Mouse (Mus musculus) intestine, embryonic 14.5 days (tissue): ENCODE data around the gene Pex6. TPM values are rescaled to one million over a fixed set of nuclear protein-coding genes. Genes with fewer than 3 reads are reported as not detected.

Experiments used
- ATAC-seq: fragments of 200-750 bp; cut with Nextera tagmentation; replicated peaks from 2 replicates; pipeline ENCODE4 v1.8.0; 2017; ENCODE audit warnings: low read depth, moderate number of reproducible peaks, moderate TSS enrichment, moderate library complexity; ENCODE audit not compliant: low FRiP score, low TSS enrichment
- DNase-seq: peaks from one replicate; pipeline ENCODE4 v3.0.0-alpha.2; 2018; ENCODE audit warnings: low spot score
- H3K27ac ChIP-seq: fragments of 300-500 bp; sonication (generic); 2 replicates; pipeline ENCODE4 v1.5.1; 2014; ENCODE audit warnings: low read depth, mild to moderate bottlenecking, control low read depth
- H3K27me3 ChIP-seq: fragments of 300-500 bp; sonication (generic); replicated peaks from 2 replicates; pipeline ENCODE4 v1.6.1; 2014; ENCODE audit warnings: low read length, control low read depth; ENCODE audit not compliant: control insufficient read depth, insufficient read depth
- H3K36me3 ChIP-seq: fragments of 300-500 bp; sonication (generic); 2 replicates; pipeline ENCODE4 v1.6.1; 2014; ENCODE audit warnings: low read length, control low read depth; ENCODE audit not compliant: control insufficient read depth, insufficient read depth
- H3K4me1 ChIP-seq: fragments of 300-500 bp; sonication (generic); replicated peaks from 2 replicates; pipeline ENCODE4 v1.6.1; 2014; ENCODE audit warnings: low read length, control low read depth, mixed read lengths; ENCODE audit not compliant: control insufficient read depth, insufficient read depth
- H3K4me2 ChIP-seq: fragments of 300-500 bp; sonication (generic); 2 replicates; pipeline ENCODE4 v1.6.1; 2014; ENCODE audit warnings: low read length
- H3K4me3 ChIP-seq: fragments of 300-500 bp; sonication (generic); 2 replicates; pipeline ENCODE4 v1.5.1; 2014; ENCODE audit warnings: low read depth, low read length, control low read depth, mixed read lengths
- H3K9ac ChIP-seq: fragments of 300-500 bp; sonication (generic); 2 replicates; pipeline ENCODE4 v1.6.1; 2014; ENCODE audit warnings: mild to moderate bottlenecking, low read length
- H3K9me3 ChIP-seq: fragments of 300-500 bp; sonication (generic); 2 replicates; pipeline ENCODE4 v1.6.1; 2016; ENCODE audit warnings: low read length, control low read depth; ENCODE audit not compliant: control insufficient read depth
- WGBS: fragments of 180-500 bp; shearing (Covaris S2); extraction: QIAGEN DNeasy Blood & Tissue Kit; methylation state at CpG from one replicate; pipeline ENCODE4 v1.1.7; 2014; 5-methylcytosine and 5-hydroxymethylcytosine counted together
- polyA plus RNA-seq: library from polyadenylated mRNA; unstranded; fragments of >200 nt; fragmentation: Nextera tagmentation; extraction: Ambion mirVana; gene quantifications from 2 replicates; pipeline ENCODE4 v1.2.1, GENCODE M21; 2014

Gene Pex6
- polyA plus RNA-seq, 1 experiment from 2014 or later, result 20.8 TPM

DNA sequence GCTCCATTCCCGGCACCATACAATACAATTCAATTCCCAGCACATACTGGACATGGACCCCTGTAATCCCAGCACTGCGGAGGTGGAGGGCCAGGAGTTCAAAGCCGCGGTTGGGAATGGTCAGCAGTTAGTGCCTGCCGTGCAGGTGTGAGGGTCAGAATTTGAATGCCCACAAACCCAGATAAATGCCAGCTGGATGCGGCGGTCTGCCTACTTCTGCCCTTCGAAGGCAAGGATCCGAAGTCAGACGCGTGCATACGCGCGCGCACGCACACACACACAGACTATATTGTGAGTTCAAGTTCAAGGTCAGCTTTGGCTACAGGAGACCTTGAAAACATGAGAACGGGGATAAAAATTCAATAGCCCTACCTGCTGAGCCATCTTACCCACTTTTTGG is 60.4 kb downstream of the Pex6 start:
- Histone ChIP-seq H3K4me3 (peak overlapping the region; percentile 96), H3K27ac (peak overlapping the region; percentile 60; the same call in 1 of the 2 replicates), H3K9ac (peak overlapping the region; percentile 78; the same call in 1 of the 2 replicates), H3K27me3 (no peaks in the 10 kb centered on the region), H3K4me1 (peaks cover 15% of the 10 kb centered on the region), H3K9me3 (no peaks in the 10 kb centered on the region), H3K36me3 (peaks cover 25% of the 10 kb centered on the region), H3K4me2 (peak overlapping the region; percentile 73)
- DNase-seq (no peak), ATAC-seq (no peak)
- 65% methylated on average over 17 of the region's 17 CpGs for WGBS

DNA sequence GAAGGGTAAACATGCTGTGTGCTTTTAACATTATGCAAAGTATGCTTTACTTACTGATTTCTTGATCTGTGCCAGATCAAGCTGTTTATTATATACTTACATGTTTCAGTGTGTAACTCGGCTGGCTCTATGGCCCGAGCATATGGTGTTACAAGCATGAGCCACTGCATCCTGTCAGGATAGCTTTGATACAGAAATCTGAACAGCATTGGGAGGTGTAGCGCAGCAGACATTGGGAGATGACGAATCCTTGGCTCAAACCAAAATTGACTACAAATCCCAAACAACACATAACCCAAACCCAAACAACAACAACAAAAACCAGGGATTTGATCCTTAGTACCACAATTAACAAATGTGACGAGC is 60.8 kb downstream of the Pex6 start:
- no peak for DNase-seq
- H3K36me3 ChIP-seq, result peaks cover 29% of the 10 kb centered on the region
- WGBS, result 5% methylated on average over 5 of the region's 5 CpGs
- peak overlapping the region; percentile 78 for H3K9ac ChIP-seq
- H3K4me3 ChIP-seq, result peak overlapping the region; percentile 96
- peak overlapping the region; percentile 73 for H3K4me2 ChIP-seq
- no peaks in the 10 kb centered on the region for H3K9me3 ChIP-seq
- H3K27me3 ChIP-seq, result no peaks in the 10 kb centered on the region
- peak; percentile 18; the same call in 1 of the 2 replicates for ATAC-seq
- peak overlapping the region; percentile 60 for H3K27ac ChIP-seq
- H3K4me1 ChIP-seq, result peaks cover 15% of the 10 kb centered on the region

DNA sequence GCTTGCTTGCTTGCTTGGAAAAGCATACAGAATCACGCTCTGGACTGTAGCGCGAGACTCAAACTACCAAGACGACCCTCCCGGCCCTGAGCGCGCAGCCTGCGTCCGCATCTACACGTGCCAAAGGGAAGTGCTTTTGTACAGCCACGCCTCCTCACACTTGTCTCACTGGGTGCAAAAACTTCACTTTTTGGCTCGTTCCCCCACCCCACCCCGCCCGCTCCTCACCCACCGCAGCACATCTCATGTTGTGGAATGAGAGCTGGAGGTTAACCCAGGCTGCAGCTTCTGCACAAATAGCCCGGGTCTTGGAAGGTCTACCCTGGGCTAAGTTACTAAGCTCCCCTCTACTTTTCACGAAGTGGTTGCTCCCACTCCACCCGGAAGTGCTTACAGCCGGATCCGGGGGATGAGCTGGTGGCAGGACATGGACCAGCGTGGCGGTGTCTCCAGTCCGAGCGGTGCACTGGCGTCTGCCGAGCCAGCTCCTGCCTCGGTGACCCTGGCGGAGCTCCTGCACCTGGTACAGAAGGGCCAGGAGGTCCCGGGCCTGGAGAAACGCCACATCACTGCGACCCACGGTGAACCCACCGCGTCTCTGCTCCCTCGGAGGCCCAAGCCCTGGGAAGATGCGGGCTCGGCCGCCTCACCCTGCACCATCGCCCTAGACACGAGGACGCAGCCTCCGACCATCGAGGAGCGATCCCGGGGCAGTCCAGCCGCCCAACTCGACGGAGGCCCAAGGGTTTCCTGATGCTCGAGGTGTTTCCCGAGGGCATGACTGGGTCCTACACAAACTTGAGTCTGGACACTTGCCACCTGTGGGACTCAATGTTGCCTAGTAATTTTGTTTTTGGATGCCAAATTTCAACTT is 61.4 kb downstream of the Pex6 start, which contains the start of gene 2310039H08Rik:
Gene 2310039H08Rik (plus strand): TSS at position 232 of the 874 bp plus-strand sequence.
- DNase-seq, result peak; percentile 93
- ATAC-seq, result peak; percentile 86
- H3K27ac ChIP-seq, result peak within 1 kb of the TSS; percentile 84

DNA sequence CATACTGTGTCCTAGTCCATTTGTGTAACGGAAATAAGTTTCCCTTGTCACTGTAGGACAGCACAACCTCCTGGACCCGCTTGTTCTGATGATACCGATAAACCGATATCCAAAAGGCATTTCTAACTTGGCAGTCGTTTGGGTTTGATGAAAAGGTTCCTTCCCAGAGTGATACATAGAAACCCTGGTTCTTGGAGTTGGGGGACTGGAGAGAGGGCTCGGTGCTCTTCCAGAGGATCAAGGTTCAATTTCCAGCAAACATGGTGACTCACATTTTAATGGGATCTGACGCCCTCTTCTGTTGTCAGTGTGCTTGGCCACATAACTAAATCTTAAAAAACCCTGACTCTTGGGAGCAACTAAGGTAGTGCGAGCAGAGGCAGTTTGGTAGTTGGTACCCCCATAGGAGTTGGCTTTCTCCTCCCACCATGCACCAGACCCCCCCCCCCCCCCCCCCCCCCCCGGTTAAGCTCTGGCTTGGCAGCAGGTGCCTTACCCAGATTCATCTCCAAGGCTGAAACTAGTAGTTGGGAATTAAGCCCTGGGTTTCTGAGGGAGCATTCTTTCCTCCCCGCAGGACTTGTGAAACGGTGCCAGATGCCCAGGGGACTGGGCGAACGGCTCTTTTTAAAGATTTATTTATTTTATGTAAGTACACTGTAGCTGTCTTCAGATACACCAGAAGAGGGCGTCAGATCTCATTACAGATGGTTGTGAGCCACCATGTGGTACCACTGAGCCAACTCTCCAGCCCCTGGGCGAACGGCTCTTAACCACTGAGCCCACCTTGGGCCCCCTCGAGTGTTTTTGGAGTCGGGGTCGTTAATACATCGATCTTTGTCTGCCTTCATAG is 62.2 kb downstream of the Pex6 start:
- 9% methylated on average over 19 of the region's 20 CpGs for WGBS
- H3K9ac ChIP-seq, result peak overlapping the region; percentile 78
- peak; percentile 64 for DNase-seq
- H3K9me3 ChIP-seq, result no peaks in the 10 kb centered on the region
- H3K4me2 ChIP-seq, result peak overlapping the region; percentile 73
- H3K27ac ChIP-seq, result peak overlapping the region; percentile 84
- no peaks in the 10 kb centered on the region for H3K27me3 ChIP-seq
- peak; percentile 15; the same call in 1 of the 2 replicates for ATAC-seq
- peaks cover 15% of the 10 kb centered on the region for H3K4me1 ChIP-seq
- H3K36me3 ChIP-seq, result peaks cover 44% of the 10 kb centered on the region
- H3K4me3 ChIP-seq, result peak overlapping the region; percentile 96

More for the DNA sequence above, 61.4 kb downstream of the Pex6 start, which contains the start of gene 2310039H08Rik:
- Histone ChIP-seq H3K27me3 (no peaks in the 10 kb centered on the region), H3K4me2 (peak within 1 kb of the TSS; percentile 73), H3K4me1 (peaks cover 15% of the 10 kb centered on the region), H3K9me3 (no peaks in the 10 kb centered on the region), H3K36me3 (peaks cover 35% of the 10 kb centered on the region), H3K9ac (peak within 1 kb of the TSS; percentile 78), H3K4me3 (peak within 1 kb of the TSS; percentile 96)
- under 1% methylated on average over 50 of the region's 50 CpGs for WGBS

DNA sequence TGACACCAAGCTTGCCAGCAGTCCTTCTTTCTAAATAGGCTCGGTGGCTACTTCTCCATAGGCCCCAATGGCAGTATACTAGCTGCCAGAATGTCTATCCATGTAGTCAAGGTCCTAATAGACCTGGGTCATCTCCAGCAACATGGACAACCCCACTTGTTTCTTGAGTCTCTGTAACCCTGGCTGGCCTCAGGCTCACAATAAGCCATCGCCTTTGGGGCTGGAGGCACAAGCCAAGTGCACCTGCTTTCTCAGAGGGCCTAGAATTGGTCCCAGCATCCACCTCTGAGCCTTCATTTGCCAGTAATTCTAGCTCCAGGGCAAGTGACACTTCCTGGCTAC is 62.8 kb downstream of the Pex6 start:
- Histone ChIP-seq H3K4me3 (no peak overlapping the region), H3K9ac (no peak overlapping the region), H3K36me3 (peaks cover 50% of the 10 kb centered on the region), H3K27me3 (no peaks in the 10 kb centered on the region), H3K4me2 (peak overlapping the region; percentile 73), H3K9me3 (no peaks in the 10 kb centered on the region), H3K4me1 (peaks cover 15% of the 10 kb centered on the region), H3K27ac (no peak overlapping the region)
- no peak for ATAC-seq
- no peak for DNase-seq
- 29% methylated on average over 2 of the region's 2 CpGs for WGBS

DNA sequence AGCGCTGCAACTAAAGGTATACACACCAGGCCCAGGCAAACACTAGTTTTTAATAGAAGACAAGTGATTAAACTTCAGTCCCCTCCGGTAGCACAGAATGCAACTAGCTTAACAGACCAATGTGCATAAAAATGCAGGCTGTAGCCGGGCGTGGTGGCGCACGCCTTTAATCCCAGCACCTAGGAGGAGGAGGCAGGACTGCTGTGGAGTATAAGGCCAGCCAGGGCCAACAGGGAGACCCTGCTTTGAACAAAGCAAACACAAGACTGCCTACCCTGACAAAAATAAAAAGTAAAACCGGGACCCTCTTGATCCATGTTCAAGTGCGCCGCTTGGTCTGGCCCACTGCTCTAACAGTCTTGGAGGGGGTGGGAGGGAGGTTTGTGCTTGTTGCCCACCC is 63.8 kb downstream of the Pex6 start:
- 94% methylated on average over 9 of the region's 9 CpGs for WGBS
- Histone ChIP-seq H3K4me3 (no peak overlapping the region), H3K4me1 (peaks cover 15% of the 10 kb centered on the region), H3K27me3 (no peaks in the 10 kb centered on the region), H3K9me3 (no peaks in the 10 kb centered on the region), H3K4me2 (no peak overlapping the region), H3K36me3 (peaks cover 60% of the 10 kb centered on the region), H3K9ac (no peak overlapping the region), H3K27ac (no peak overlapping the region)
- DNase-seq (no peak), ATAC-seq (no peak)

Other genes with a start within 250 kb of the Pex6 start
- 0.32 and 0.39 TPM in 2 replicates for gene Ttbk1, start 223.8 kb upstream of the Pex6 start, polyA plus RNA-seq
- 58.4 and 64.4 TPM in 2 replicates for gene Dnph1, start 214.8 kb upstream of the Pex6 start, polyA plus RNA-seq
- 3.8 and 3.9 TPM in 2 replicates for gene Cul9, start 165.1 kb upstream of the Pex6 start, polyA plus RNA-seq
- 11.9 and 12.4 TPM in 2 replicates for gene Srf, start 155.3 kb upstream of the Pex6 start, polyA plus RNA-seq
- 54.0 and 56.6 TPM in 2 replicates for gene Ptk7, start 82.0 kb upstream of the Pex6 start, polyA plus RNA-seq
- 42.1 and 45.7 TPM in 2 replicates for gene Klc4, start 65.4 kb upstream of the Pex6 start, polyA plus RNA-seq
- 134 and 144 TPM in 2 replicates for gene Mrpl2, start 65.2 kb upstream of the Pex6 start, polyA plus RNA-seq
- gene Cul7, start 61.1 kb upstream of the Pex6 start, polyA plus RNA-seq, result 43.4 and 43.7 TPM in 2 replicates
- 49.1 and 57.7 TPM in 2 replicates for gene Rrp36, start 37.1 kb upstream of the Pex6 start, polyA plus RNA-seq
- gene Mea1, start 32.7 kb upstream of the Pex6 start, polyA plus RNA-seq, result 156 and 161 TPM in 2 replicates
- gene Klhdc3, start 30.5 kb upstream of the Pex6 start, polyA plus RNA-seq, result 109 and 110 TPM in 2 replicates
- gene Ppp2r5d, start 6.4 kb upstream of the Pex6 start, polyA plus RNA-seq, result 85.6 and 88.5 TPM in 2 replicates
- gene Gnmt, start 17.7 kb downstream of the Pex6 start, polyA plus RNA-seq, result 0.23 and 1.5 TPM in 2 replicates
- gene Cnpy3, start 40.8 kb downstream of the Pex6 start, polyA plus RNA-seq, result 69.0 and 70.4 TPM in 2 replicates
- gene Ptcra, start 52.2 kb downstream of the Pex6 start, polyA plus RNA-seq, result 0.69 and 0.74 TPM in 2 replicates
- gene 2310039H08Rik, start 61.2 kb downstream of the Pex6 start, polyA plus RNA-seq, result 87.5 and 89.9 TPM in 2 replicates
- 133 and 150 TPM in 2 replicates for gene Rpl7l1, start 71.2 kb downstream of the Pex6 start, polyA plus RNA-seq
- 5.5 and 6.6 TPM in 2 replicates for gene Bicral, start 147.0 kb downstream of the Pex6 start, polyA plus RNA-seq
- 50.5 and 54.8 TPM in 2 replicates for gene Tbcc, start 179.2 kb downstream of the Pex6 start, polyA plus RNA-seq
- gene Prph2, start 199.0 kb downstream of the Pex6 start, polyA plus RNA-seq, result not detected in 2 replicates